Mouse (Mus musculus): Measurements from ENCODE around the gene Elf3.

- TF ChIP-seq CTCF (IDR thresholded peaks at IDR 0.05; ENCODE audit: low read depth): no peak
- TF ChIP-seq EP300 (optimal IDR thresholded peaks at IDR 0.05): no peak
Observed at GRCm38 (mm10) chr1:135260931-135261330, 2.6 kb upstream of the Elf3 start.
